Mouse (Mus musculus) heart, embryonic 12.5 days (tissue): Measurements from ENCODE around the gene Chd2. TPM values are rescaled to one million over a fixed set of nuclear protein-coding genes. Genes with fewer than 3 reads are reported as not detected.

Source experiments
- ATAC-seq: fragments of 200-750 bp; cut with Nextera tagmentation; 2 replicates; pipeline ENCODE4 v1.8.0; 2017; ENCODE audit warnings: moderate TSS enrichment, moderate library complexity; ENCODE audit not compliant: insufficient number of reproducible peaks, low FRiP score
- H3K27ac ChIP-seq: fragments of 300-500 bp; sonication (generic); 2 replicates; pipeline ENCODE4 v1.5.1; 2016; ENCODE audit warnings: mild to moderate bottlenecking, moderate library complexity; ENCODE audit not compliant: poor library complexity, severe bottlenecking
- H3K27me3 ChIP-seq: fragments of 300-500 bp; sonication (generic); replicated peaks from 2 replicates; pipeline ENCODE4 v1.6.1; 2016; ENCODE audit warnings: mild to moderate bottlenecking, moderate library complexity
- H3K36me3 ChIP-seq: fragments of 300-500 bp; sonication (generic); 2 replicates; pipeline ENCODE4 v1.6.1; 2016; ENCODE audit warnings: mild to moderate bottlenecking, moderate library complexity
- H3K4me1 ChIP-seq: fragments of 300-500 bp; sonication (generic); replicated peaks from 2 replicates; pipeline ENCODE4 v1.6.1; 2016; ENCODE audit warnings: mild to moderate bottlenecking
- H3K4me2 ChIP-seq: fragments of 300-500 bp; sonication (generic); 2 replicates; pipeline ENCODE4 v1.6.1; 2016; ENCODE audit warnings: mild to moderate bottlenecking, moderate library complexity
- H3K4me3 ChIP-seq: fragments of 300-500 bp; sonication (generic); 2 replicates; pipeline ENCODE4 v1.5.1; 2016; ENCODE audit warnings: mild to moderate bottlenecking
- H3K9ac ChIP-seq: fragments of 300-500 bp; sonication (generic); 2 replicates; pipeline ENCODE4 v1.6.1; 2016; ENCODE audit warnings: mild to moderate bottlenecking, moderate library complexity
- H3K9me3 ChIP-seq: fragments of 300-500 bp; sonication (generic); replicated peaks from 2 replicates; pipeline ENCODE4 v1.6.1; 2016; ENCODE audit warnings: mild to moderate bottlenecking, moderate library complexity
- WGBS: fragments of 180-500 bp; shearing (Covaris S2); methylation state at CpG from one replicate; pipeline ENCODE4 v1.1.7; 2016; 5-methylcytosine and 5-hydroxymethylcytosine counted together
- polyA plus RNA-seq: library from polyadenylated mRNA; unstranded; fragments of >200 nt; fragmentation: Nextera tagmentation; extraction: Ambion mirVana; gene quantifications from 2 replicates; pipeline ENCODE4 v1.2.1, GENCODE M21; 2016

The Chd2 gene
- polyA plus RNA-seq, 1 experiment from 2014 or later = 50.4 TPM

- Histone ChIP-seq H3K27me3 (no peaks in the 10 kb centered on the region), H3K36me3 (no peaks in the 10 kb centered on the region), H3K9me3 (peaks cover 2% of the 10 kb centered on the region; the same call in 1 of the 2 replicates), H3K4me3 (no peak overlapping the region), H3K4me2 (peak overlapping the region; percentile 26; the same call in 1 of the 2 replicates), H3K4me1 (peaks cover 16% of the 10 kb centered on the region), H3K9ac (no peak overlapping the region), H3K27ac (no peak overlapping the region)
- WGBS = 8% methylated on average over 10 of the region's 10 CpGs
- ATAC-seq = no peak
Measured at GRCm38 (mm10) chr7:73561492-73562055, 19.9 kb upstream of the Chd2 start.

GRCm38 (mm10) chr7:73560811-73561210, 19.2 kb upstream of the Chd2 start:
- WGBS = 91% methylated on average over 6 of the region's 6 CpGs
- H3K4me3 ChIP-seq = no peak overlapping the region
- H3K27ac ChIP-seq = no peak overlapping the region
- no peak overlapping the region for H3K4me2 ChIP-seq
- H3K4me1 ChIP-seq = peaks cover 16% of the 10 kb centered on the region
- no peak for ATAC-seq
- H3K9ac ChIP-seq = no peak overlapping the region
- H3K27me3 ChIP-seq = no peaks in the 10 kb centered on the region
- peaks cover 2% of the 10 kb centered on the region; the same call in 1 of the 2 replicates for H3K9me3 ChIP-seq
- H3K36me3 ChIP-seq = no peaks in the 10 kb centered on the region

DNA sequence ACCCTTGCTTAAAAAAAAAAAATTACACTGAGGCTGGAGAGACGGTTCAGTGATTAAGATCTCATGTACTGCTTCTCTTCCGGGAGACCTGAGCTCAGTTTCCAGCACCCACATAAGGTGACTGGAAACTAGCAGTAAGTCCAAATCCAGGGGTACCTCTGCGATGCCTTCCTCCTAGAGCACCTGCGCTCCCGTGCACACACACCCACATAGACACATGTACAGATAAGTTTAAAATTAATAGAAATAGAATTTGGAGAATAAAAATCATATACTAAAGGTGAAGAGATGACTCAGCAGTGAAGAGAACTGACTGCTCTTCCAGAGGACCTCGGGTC, 18.2 kb upstream of the Chd2 start:
- H3K4me3 ChIP-seq = peak overlapping the region; percentile 99
- H3K27me3 ChIP-seq = no peaks in the 10 kb centered on the region
- peaks cover 2% of the 10 kb centered on the region; the same call in 1 of the 2 replicates for H3K9me3 ChIP-seq
- H3K9ac ChIP-seq = peak overlapping the region; percentile 77; the same call in 1 of the 2 replicates
- H3K27ac ChIP-seq = peak overlapping the region; percentile 100
- ATAC-seq = no peak
- peak overlapping the region; percentile 72 for H3K4me2 ChIP-seq
- peaks cover 16% of the 10 kb centered on the region for H3K4me1 ChIP-seq
- 70% methylated on average over 6 of the region's 6 CpGs for WGBS
- H3K36me3 ChIP-seq = no peaks in the 10 kb centered on the region

DNA sequence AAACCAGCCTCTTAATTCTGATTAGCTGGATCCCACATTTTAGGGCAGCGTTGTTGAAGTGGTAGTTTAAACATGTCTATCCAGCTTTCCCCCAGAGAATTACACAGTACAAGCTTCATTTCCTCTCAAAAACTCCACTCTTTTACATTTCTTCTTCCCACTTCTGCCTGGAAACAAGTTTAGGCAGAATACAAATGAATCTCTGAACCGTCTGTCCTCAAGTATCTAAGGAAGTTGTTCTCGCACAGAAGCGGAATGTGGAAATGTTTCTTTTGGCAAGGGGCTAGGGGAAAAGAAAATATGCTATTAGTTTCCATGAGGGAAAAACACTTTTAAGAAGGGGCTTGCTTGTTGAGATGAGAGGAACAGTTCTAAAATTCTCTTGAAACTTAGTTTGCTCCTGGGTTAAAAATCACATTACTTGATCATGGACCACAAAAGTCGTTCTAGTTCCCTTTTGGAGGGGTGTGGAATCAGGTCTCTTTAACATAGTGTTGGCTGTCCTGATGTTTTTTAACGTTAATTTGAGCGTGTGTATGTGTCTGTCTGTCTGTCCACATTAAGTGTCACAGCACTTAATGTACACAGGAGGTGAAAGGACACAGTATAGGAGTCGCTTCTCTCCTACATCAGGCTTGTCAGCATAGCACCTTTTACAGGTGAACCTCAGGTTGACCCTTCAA, 17.7 kb upstream of the Chd2 start:
- H3K4me2 ChIP-seq = peak overlapping the region; percentile 72
- no peaks in the 10 kb centered on the region for H3K36me3 ChIP-seq
- no peaks in the 10 kb centered on the region for H3K27me3 ChIP-seq
- peak overlapping the region; percentile 100 for H3K27ac ChIP-seq
- H3K9me3 ChIP-seq = peaks cover 2% of the 10 kb centered on the region; the same call in 1 of the 2 replicates
- H3K4me3 ChIP-seq = peak overlapping the region; percentile 99
- peak overlapping the region; percentile 77 for H3K9ac ChIP-seq
- WGBS = 22% methylated on average over 8 of the region's 8 CpGs
- ATAC-seq = no peak
- peaks cover 16% of the 10 kb centered on the region for H3K4me1 ChIP-seq

DNA sequence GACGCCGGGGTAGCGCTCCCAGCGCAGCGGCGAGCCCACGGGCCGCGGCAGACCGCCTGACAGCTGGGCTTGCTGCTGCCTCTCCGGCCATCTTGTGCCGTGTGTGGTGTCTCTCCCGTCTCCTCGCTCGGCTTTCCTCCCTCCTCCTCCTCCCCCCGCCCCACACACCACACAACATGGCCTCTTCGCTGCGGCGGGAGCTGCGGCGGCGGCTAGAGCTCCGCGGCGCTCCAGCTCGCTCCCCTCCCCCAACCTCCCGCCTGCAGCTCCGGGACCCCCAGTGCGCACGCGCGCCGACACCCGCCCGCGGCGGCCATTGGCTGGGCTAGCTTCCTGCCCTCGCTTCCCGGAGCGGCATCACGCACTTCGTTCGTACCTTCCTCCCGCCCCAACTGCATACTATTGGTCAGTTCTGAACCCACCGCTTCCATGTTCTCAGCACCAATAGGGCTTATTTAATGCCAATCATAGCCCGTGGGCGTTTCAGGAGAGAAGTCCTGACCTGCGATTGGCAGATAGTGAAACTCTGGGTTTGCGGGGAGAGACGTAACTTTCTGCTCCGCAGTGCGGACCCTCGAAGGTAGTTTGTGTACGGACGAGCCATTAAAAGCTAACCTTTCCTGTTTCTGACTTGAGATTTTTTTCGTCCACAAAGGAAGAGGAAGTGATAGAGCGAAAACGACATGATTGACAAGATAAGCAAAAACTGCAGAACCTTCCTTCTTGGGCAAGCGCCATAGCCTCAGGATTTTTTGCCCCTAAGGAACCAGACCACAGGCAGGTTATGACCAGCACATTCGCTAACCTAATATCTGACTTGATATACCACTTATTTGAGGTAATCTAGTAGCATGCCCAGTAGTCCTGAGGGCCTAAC, 16.9 kb upstream of the Chd2 start:
- Histone ChIP-seq H3K4me3 (peak overlapping the region; percentile 99), H3K9me3 (no peaks in the 10 kb centered on the region), H3K4me2 (peak overlapping the region; percentile 72), H3K9ac (peak overlapping the region; percentile 100), H3K27me3 (no peaks in the 10 kb centered on the region), H3K27ac (peak overlapping the region; percentile 100), H3K36me3 (no peaks in the 10 kb centered on the region), H3K4me1 (peaks cover 16% of the 10 kb centered on the region)
- peak; percentile 99 for ATAC-seq
- under 1% methylated on average over 58 of the region's 60 CpGs for WGBS

GRCm38 (mm10) chr7:73557671-73558265, 16.1 kb upstream of the Chd2 start:
- H3K27ac ChIP-seq = peak overlapping the region; percentile 100
- ATAC-seq = peak; percentile 49; the same call in 1 of the 2 replicates
- under 1% methylated on average over 78 of the region's 80 CpGs for WGBS

GRCm38 (mm10) chr7:73556688-73557667, 15.3 kb upstream of the Chd2 start:
- under 1% methylated on average over 25 of the region's 25 CpGs for WGBS
- Histone ChIP-seq H3K36me3 (peaks cover 4% of the 10 kb centered on the region; the same call in 1 of the 2 replicates), H3K27me3 (no peaks in the 10 kb centered on the region), H3K4me3 (peak overlapping the region; percentile 99), H3K4me1 (peaks cover 18% of the 10 kb centered on the region), H3K9ac (peak overlapping the region; percentile 100), H3K4me2 (peak overlapping the region; percentile 33; the same call in 1 of the 2 replicates), H3K9me3 (no peaks in the 10 kb centered on the region), H3K27ac (peak overlapping the region; percentile 100)
- no peak for ATAC-seq

More at GRCm38 (mm10) chr7:73557671-73558265, 16.1 kb upstream of the Chd2 start:
- Histone ChIP-seq H3K4me2 (peak overlapping the region; percentile 43), H3K9ac (peak overlapping the region; percentile 100), H3K4me3 (peak overlapping the region; percentile 99), H3K4me1 (peaks cover 16% of the 10 kb centered on the region), H3K27me3 (no peaks in the 10 kb centered on the region), H3K9me3 (no peaks in the 10 kb centered on the region), H3K36me3 (0 out of 2 replicates have a peak, but pooled peaks cover under 1% of the 10 kb centered on the region)

- no peaks in the 10 kb centered on the region for H3K9me3 ChIP-seq
- ATAC-seq = no peak
- H3K27me3 ChIP-seq = no peaks in the 10 kb centered on the region
- H3K4me3 ChIP-seq = peak overlapping the region; percentile 99; the same call in 1 of the 2 replicates
- WGBS = 5% methylated on average over 4 of the region's 4 CpGs
- peaks cover 4% of the 10 kb centered on the region; the same call in 1 of the 2 replicates for H3K36me3 ChIP-seq
- H3K27ac ChIP-seq = no peak overlapping the region
- H3K9ac ChIP-seq = no peak overlapping the region
- H3K4me1 ChIP-seq = peaks cover 10% of the 10 kb centered on the region
- no peak overlapping the region for H3K4me2 ChIP-seq
Measured at GRCm38 (mm10) chr7:73555918-73556580, 14.4 kb upstream of the Chd2 start.

DNA sequence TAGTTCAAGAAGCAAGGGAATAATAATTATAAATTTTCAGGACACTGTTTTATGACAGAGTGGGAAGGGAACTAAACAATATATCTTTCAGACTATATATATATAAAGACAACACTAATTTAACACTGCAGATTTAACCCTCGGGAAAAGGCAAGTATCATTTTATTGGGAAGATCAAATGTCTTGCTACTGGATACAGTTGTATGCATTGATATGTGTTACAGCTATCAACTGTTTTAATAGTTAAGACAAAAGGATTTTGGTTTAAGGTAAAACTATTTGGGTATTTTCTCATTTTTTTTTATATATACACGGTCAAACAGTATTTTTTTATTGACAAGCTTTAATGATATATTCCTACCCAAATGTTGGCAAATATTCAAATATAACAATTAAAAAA, 13.2 kb upstream of the Chd2 start:
- ATAC-seq = no peak
- H3K27me3 ChIP-seq = no peaks in the 10 kb centered on the region
- H3K27ac ChIP-seq = no peak overlapping the region
- H3K9me3 ChIP-seq = no peaks in the 10 kb centered on the region
- 55% methylated on average over 2 of the region's 2 CpGs for WGBS
- no peak overlapping the region for H3K4me2 ChIP-seq
- H3K4me1 ChIP-seq = peaks cover 7% of the 10 kb centered on the region
- H3K4me3 ChIP-seq = no peak overlapping the region
- peaks cover 12% of the 10 kb centered on the region for H3K36me3 ChIP-seq
- no peak overlapping the region for H3K9ac ChIP-seq
